Mouse (Mus musculus) stomach, embryonic 16.5 days (tissue): Measurements from ENCODE around the gene Ipmk. TPM values are rescaled to one million over a fixed set of nuclear protein-coding genes. Genes with fewer than 3 reads are reported as not detected.

ENCODE experiments used
- ATAC-seq: fragments of 200-750 bp; cut with Nextera tagmentation; 2 replicates; pipeline ENCODE4 v1.8.0; 2017; ENCODE audit warnings: moderate number of reproducible peaks, moderate TSS enrichment; ENCODE audit not compliant: insufficient read depth, low FRiP score
- H3K27ac ChIP-seq: fragments of 300-500 bp; sonication (generic); 2 replicates; pipeline ENCODE4 v1.5.1; 2014; ENCODE audit warnings: low read length
- H3K27me3 ChIP-seq: fragments of 300-500 bp; sonication (generic); 2 replicates; pipeline ENCODE4 v1.6.1; 2014; ENCODE audit warnings: low read length, control low read depth, mixed read lengths; ENCODE audit not compliant: control insufficient read depth, insufficient read depth
- H3K36me3 ChIP-seq: fragments of 300-500 bp; sonication (generic); 2 replicates; pipeline ENCODE4 v1.6.1; 2014; ENCODE audit warnings: low read length; ENCODE audit not compliant: control insufficient read depth, insufficient read depth
- H3K4me1 ChIP-seq: fragments of 300-500 bp; sonication (generic); 2 replicates; pipeline ENCODE4 v1.6.1; 2014; ENCODE audit warnings: low read length, control low read depth, mixed read lengths; ENCODE audit not compliant: control insufficient read depth, insufficient read depth
- H3K4me2 ChIP-seq: fragments of 300-500 bp; sonication (generic); 2 replicates; pipeline ENCODE4 v1.6.1; 2014; ENCODE audit warnings: low read depth, low read length, mixed read lengths
- H3K4me3 ChIP-seq: fragments of 300-500 bp; sonication (generic); replicated peaks from 2 replicates; pipeline ENCODE4 v1.5.1; 2014; ENCODE audit warnings: mild to moderate bottlenecking, low read length
- H3K9ac ChIP-seq: fragments of 300-500 bp; sonication (generic); 2 replicates; pipeline ENCODE4 v1.6.1; 2014; ENCODE audit warnings: low read length
- H3K9me3 ChIP-seq: fragments of 300-500 bp; sonication (generic); replicated peaks from 2 replicates; pipeline ENCODE4 v1.6.1; 2016; ENCODE audit warnings: low read length, control low read depth; ENCODE audit not compliant: control insufficient read depth
- WGBS: fragments of 180-500 bp; shearing (Covaris S2); extraction: QIAGEN DNeasy Blood & Tissue Kit; methylation state at CpG from one replicate; pipeline ENCODE4 v1.1.7; 2014; 5-methylcytosine and 5-hydroxymethylcytosine counted together
- polyA plus RNA-seq: library from polyadenylated mRNA; unstranded; fragments of >200 nt; fragmentation: Nextera tagmentation; extraction: Ambion mirVana; gene quantifications from 2 replicates; pipeline ENCODE4 v1.2.1, GENCODE M21; 2015

The Ipmk gene
- polyA plus RNA-seq, 1 experiment from 2014 or later: 12.3 TPM

DNA sequence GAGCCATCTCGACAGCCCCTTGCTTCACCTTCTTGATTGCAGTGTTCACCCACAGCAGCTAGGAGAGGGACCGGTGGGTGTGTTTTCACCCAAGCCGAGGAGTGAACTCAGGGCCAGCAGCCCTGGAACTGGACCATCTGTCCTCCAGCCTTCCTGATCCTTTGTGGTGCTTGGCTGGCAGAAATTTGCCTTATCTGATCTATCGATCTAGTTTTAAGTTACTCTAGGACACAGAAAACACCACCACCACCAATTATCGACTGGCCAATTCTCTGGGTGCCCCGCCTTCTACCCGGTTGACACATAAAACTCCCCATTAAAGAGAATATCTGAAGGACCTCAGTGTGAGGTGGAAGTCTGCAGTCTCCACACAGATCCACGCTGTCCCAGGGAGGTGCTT is 23.9 kb upstream of the Ipmk start:
- no peaks in the 10 kb centered on the region for H3K27me3 ChIP-seq
- H3K9ac ChIP-seq: no peak overlapping the region
- no peaks in the 10 kb centered on the region for H3K4me1 ChIP-seq
- WGBS: 76% methylated on average over 8 of the region's 8 CpGs
- no peaks in the 10 kb centered on the region for H3K9me3 ChIP-seq
- no peak overlapping the region for H3K4me2 ChIP-seq
- no peak overlapping the region for H3K4me3 ChIP-seq
- ATAC-seq: no peak
- H3K36me3 ChIP-seq: no peaks in the 10 kb centered on the region
- H3K27ac ChIP-seq: no peak overlapping the region

DNA sequence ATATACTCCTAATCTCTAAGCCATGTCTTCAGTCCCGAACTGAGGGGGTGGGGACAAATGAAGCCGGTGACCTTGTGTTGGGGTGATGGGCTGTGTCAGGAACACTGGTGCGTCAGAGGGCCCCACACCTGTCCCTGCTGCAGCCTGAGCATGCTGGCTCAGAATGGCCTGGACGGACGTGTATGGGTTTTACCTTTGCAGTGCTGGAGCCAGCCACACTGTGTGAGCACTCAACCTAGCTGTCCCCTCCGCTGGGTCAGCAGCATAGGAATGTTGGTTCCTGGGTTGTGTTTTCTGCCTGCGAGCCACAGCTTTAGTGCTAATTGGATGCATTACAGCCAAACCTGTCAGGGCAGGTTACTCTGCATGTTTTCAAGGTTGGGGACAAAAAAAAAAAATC is 21.4 kb upstream of the Ipmk start:
- peaks cover 6% of the 10 kb centered on the region; the same call in 1 of the 2 replicates for H3K36me3 ChIP-seq
- no peaks in the 10 kb centered on the region for H3K9me3 ChIP-seq
- H3K4me2 ChIP-seq: no peak overlapping the region
- no peak overlapping the region for H3K27ac ChIP-seq
- ATAC-seq: no peak
- no peak overlapping the region for H3K4me3 ChIP-seq
- H3K9ac ChIP-seq: no peak overlapping the region
- WGBS: 68% methylated on average over 7 of the region's 7 CpGs
- H3K4me1 ChIP-seq: no peaks in the 10 kb centered on the region
- no peaks in the 10 kb centered on the region for H3K27me3 ChIP-seq

GRCm38 (mm10) chr10:71326789-71327188 is 20.8 kb upstream of the Ipmk start:
- WGBS: 10% methylated on average over 7 of the region's 7 CpGs
- Histone ChIP-seq H3K4me3 (no peak overlapping the region), H3K4me2 (no peak overlapping the region), H3K36me3 (peaks cover 6% of the 10 kb centered on the region; the same call in 1 of the 2 replicates), H3K4me1 (no peaks in the 10 kb centered on the region), H3K9ac (no peak overlapping the region), H3K27ac (no peak overlapping the region), H3K27me3 (no peaks in the 10 kb centered on the region), H3K9me3 (no peaks in the 10 kb centered on the region)
- no peak for ATAC-seq

DNA sequence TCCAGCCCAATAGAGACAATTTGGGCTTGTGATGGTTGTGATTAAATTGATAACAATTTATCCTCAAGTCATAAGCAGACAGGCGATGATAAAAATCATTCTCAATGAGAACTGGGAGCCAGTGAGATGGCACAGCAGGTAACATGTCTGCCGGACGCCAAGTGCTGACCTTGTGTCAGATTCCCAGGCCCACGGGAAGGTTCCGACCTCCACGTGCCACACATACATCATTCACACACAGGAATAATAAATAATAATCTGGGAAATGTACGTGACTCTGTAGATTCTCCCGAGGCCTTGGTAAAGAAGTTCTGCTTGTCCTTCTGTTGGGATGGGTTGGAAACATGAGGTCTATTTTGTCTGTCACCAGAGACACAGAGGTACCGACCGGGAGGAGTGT is 20.2 kb upstream of the Ipmk start:
- H3K4me2 ChIP-seq: no peak overlapping the region
- no peaks in the 10 kb centered on the region for H3K4me1 ChIP-seq
- no peak overlapping the region for H3K4me3 ChIP-seq
- no peaks in the 10 kb centered on the region for H3K27me3 ChIP-seq
- ATAC-seq: no peak
- H3K36me3 ChIP-seq: peaks cover 6% of the 10 kb centered on the region; the same call in 1 of the 2 replicates
- H3K9me3 ChIP-seq: no peaks in the 10 kb centered on the region
- no peak overlapping the region for H3K9ac ChIP-seq
- WGBS: 78% methylated on average over 10 of the region's 10 CpGs
- no peak overlapping the region for H3K27ac ChIP-seq

DNA sequence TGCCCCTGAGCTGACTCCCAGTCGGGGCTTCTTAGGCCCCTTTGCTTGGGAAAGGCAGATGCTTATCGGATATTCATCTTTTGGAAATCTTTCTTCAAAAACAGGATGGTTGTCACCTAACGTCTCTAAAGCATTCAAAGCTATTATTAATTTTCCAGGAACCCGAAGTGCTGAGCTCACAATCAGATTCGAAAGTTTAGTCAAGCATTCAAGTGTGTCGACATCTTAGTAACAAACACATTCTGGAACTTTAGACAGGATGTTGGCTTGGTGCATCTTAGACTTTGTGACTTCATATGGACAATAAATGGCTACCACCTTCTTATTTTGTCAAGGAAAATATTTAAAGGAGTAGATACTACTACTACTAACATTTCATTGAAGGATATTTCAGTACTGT is 19.2 kb upstream of the Ipmk start:
- no peak overlapping the region for H3K9ac ChIP-seq
- no peak overlapping the region for H3K27ac ChIP-seq
- no peak overlapping the region for H3K4me2 ChIP-seq
- H3K9me3 ChIP-seq: no peaks in the 10 kb centered on the region
- peaks cover 6% of the 10 kb centered on the region; the same call in 1 of the 2 replicates for H3K36me3 ChIP-seq
- 85% methylated on average over 6 of the region's 6 CpGs for WGBS
- no peaks in the 10 kb centered on the region for H3K4me1 ChIP-seq
- H3K27me3 ChIP-seq: no peaks in the 10 kb centered on the region
- H3K4me3 ChIP-seq: no peak overlapping the region
- no peak for ATAC-seq

DNA sequence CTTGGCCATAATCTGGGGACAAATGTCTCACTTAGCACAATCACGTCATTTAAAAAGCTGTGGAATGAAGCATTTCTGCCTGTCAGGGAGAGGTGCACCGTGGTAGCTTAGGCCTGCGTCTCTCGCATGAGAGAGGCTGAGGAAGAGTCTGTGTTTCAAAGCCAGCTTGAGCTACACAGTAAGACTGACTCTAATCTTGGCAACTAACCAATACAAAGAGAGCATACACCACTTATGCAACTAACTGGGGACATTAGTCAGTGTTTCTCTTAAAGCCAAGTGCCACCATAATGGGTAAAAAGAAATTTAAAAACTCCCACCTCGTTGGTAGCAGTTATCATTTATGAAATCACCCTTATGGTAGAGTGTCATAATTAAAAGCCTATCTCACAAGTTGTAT is 18.7 kb upstream of the Ipmk start:
- no peak for ATAC-seq
- Histone ChIP-seq H3K9ac (no peak overlapping the region), H3K36me3 (peaks cover 6% of the 10 kb centered on the region; the same call in 1 of the 2 replicates), H3K27me3 (no peaks in the 10 kb centered on the region), H3K4me2 (no peak overlapping the region), H3K4me1 (no peaks in the 10 kb centered on the region), H3K27ac (no peak overlapping the region), H3K4me3 (no peak overlapping the region), H3K9me3 (no peaks in the 10 kb centered on the region)
- WGBS: 84% methylated on average over 5 of the region's 5 CpGs

GRCm38 (mm10) chr10:71329295-71329694 is 18.3 kb upstream of the Ipmk start:
- Histone ChIP-seq H3K9me3 (no peaks in the 10 kb centered on the region), H3K9ac (no peak overlapping the region), H3K27ac (no peak overlapping the region), H3K4me2 (no peak overlapping the region), H3K4me3 (no peak overlapping the region), H3K36me3 (peaks cover 6% of the 10 kb centered on the region; the same call in 1 of the 2 replicates), H3K27me3 (no peaks in the 10 kb centered on the region), H3K4me1 (no peaks in the 10 kb centered on the region)
- no peak for ATAC-seq
- WGBS: 92% methylated on average over 6 of the region's 6 CpGs

DNA sequence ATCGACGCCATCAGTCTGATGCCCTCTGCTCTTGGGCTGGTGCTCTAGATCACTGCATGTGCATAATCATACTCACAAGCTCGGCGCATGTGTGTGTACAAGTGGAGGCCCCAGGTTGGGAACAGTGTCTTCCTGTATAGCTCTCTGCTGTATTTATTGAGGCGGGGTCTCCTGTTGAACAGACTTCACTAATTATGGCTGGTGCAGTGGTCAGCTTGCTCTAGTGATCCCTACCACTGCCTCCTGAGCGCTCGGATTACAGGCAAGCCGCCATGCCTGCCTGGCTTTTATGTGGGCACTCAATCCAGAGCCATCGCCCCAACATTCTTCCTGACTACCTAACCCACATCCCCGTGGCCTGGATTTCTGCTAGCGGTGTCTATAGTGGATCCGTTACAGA is 17.5 kb upstream of the Ipmk start:
- Histone ChIP-seq H3K27ac (no peak overlapping the region), H3K4me2 (no peak overlapping the region), H3K9ac (no peak overlapping the region), H3K4me1 (no peaks in the 10 kb centered on the region), H3K9me3 (no peaks in the 10 kb centered on the region), H3K4me3 (no peak overlapping the region), H3K36me3 (peaks cover 6% of the 10 kb centered on the region; the same call in 1 of the 2 replicates), H3K27me3 (no peaks in the 10 kb centered on the region)
- no peak for ATAC-seq
- 94% methylated on average over 12 of the region's 12 CpGs for WGBS

DNA sequence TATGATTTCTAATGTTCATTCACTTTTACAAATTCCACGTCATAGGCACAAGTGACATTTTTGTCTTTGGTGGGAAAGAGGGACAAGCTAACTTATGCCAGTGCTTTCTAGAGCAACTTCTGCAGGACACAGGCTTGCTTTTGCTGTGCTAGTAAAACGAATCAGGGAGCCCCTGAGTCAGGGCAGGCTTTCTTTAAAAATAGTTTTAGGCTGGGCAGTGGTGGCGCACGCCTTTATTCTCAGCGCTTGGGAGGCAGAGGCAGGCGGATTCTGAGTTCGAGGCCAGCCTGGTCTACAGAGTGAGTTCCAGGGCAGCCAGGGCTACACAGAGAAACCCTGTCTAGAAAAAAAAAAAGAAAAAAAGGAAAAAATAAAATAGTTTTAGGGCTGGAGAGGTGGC is 15.7 kb upstream of the Ipmk start:
- Histone ChIP-seq H3K9ac (no peak overlapping the region), H3K27me3 (no peaks in the 10 kb centered on the region), H3K36me3 (peaks cover 6% of the 10 kb centered on the region), H3K4me1 (no peaks in the 10 kb centered on the region), H3K4me3 (no peak overlapping the region), H3K27ac (no peak overlapping the region), H3K4me2 (no peak overlapping the region), H3K9me3 (no peaks in the 10 kb centered on the region)
- WGBS: 92% methylated on average over 7 of the region's 7 CpGs
- no peak for ATAC-seq

DNA sequence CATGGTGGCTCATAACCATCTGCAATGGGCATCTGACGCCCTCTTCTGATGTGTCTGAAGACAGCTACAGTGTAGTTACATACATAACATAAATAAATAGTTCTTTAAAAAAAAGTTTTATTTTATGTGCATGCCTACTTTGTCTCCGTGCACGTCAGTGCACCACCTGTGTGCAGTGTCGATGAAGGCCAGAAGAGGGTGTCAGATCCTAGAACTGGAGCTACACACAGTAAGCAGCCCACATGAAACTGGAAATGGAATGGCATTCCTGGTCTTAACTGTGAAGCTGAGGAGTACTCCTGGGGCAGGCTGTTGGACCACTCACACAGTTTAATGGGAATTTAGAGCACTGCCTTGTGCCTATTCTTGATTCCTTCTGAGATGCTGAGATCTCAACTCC is 15.2 kb upstream of the Ipmk start:
- H3K4me2 ChIP-seq: no peak overlapping the region
- 92% methylated on average over 4 of the region's 4 CpGs for WGBS

More for the DNA sequence above, 15.2 kb upstream of the Ipmk start:
- H3K9ac ChIP-seq: no peak overlapping the region
- H3K27me3 ChIP-seq: no peaks in the 10 kb centered on the region
- H3K27ac ChIP-seq: no peak overlapping the region
- no peak for ATAC-seq
- H3K4me1 ChIP-seq: no peaks in the 10 kb centered on the region
- no peaks in the 10 kb centered on the region for H3K9me3 ChIP-seq
- no peak overlapping the region for H3K4me3 ChIP-seq
- H3K36me3 ChIP-seq: peaks cover 6% of the 10 kb centered on the region
